Mouse (Mus musculus) colon, adult 2 months (tissue): ENCODE measurements around the gene Arhgap30. TPM values are rescaled to one million over a fixed set of nuclear protein-coding genes. Genes with fewer than 3 reads are reported as not detected.

Experiments
- polyA plus RNA-seq: library from polyadenylated mRNA; depleted of rRNA; stranded (reverse); fragments of >200 nt; gene quantifications from 2 replicates; pipeline ENCODE4 v1.2.3, GENCODE M21; 2012; rRNA removed

The Arhgap30 gene
- 3.7 and 4.7 TPM in 2 replicates for polyA plus RNA-seq

GRCm38 (mm10) chr1:171388376-171389102 is at the start of gene Arhgap30:
Arhgap30 (plus strand) TSS chr1:171388954.

GRCm38 (mm10) chr1:171345225-171346094 is 43.3 kb upstream of the Arhgap30 start, which contains the start of the genes Nit1 and Pfdn2:
Nit1 (minus strand) TSS chr1:171345646.
Pfdn2 (plus strand) TSS chr1:171345670.

GRCm38 (mm10) chr1:171360656-171361055 is 28.1 kb upstream of the Arhgap30 start, which contains the start of gene Klhdc9:
Klhdc9 (minus strand) TSS chr1:171360798.

GRCm38 (mm10) chr1:171369845-171370556 is 18.8 kb upstream of the Arhgap30 start, which contains the start of gene Nectin4:
Nectin4 (plus strand) TSS chr1:171370099.

GRCm38 (mm10) chr1:171410947-171411484 is 22.3 kb downstream of the Arhgap30 start, which contains the start of gene Usf1:
Usf1 (plus strand) TSS chr1:171411313.

DNA sequence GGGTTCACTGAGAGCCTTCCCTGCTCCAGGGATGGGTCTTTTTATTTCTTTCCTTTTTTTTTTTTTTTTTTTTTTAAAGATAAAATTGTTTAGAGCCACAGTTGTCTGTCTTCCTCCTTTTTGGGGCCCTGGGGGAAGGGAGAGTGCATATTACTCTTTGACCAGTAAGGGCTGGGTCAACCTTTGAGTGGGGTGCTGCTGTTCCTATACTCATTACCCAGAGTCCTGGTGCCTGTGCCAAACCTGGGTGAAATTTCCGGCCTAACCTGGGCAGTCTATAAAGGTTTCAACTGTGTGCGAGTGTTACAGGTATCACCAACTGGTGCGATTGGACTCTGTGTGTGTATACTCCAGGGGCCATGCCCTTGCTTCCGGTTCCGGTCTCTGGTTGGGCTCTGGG is 29.9 kb downstream of the Arhgap30 start, which contains the start of gene Tstd1:
Tstd1 (plus strand) TSS at position 213 of the 400 bp plus-strand sequence.

GRCm38 (mm10) chr1:171437264-171438013 is 48.7 kb downstream of the Arhgap30 start, which contains the start of gene F11r:
F11r (plus strand) TSS chr1:171437535.

Other genes with a start within 250 kb of the Arhgap30 start
- 205 and 248 TPM in 2 replicates for gene Sdhc, start 238.4 kb upstream of the Arhgap30 start, polyA plus RNA-seq
- 0.91 and 1.0 TPM in 2 replicates for gene Mpz, start 238.2 kb upstream of the Arhgap30 start, polyA plus RNA-seq
- gene Pcp4l1, start 192.7 kb upstream of the Arhgap30 start, polyA plus RNA-seq: 42.0 and 71.2 TPM in 2 replicates
- 2.3 and 2.4 TPM in 2 replicates for gene Nr1i3, start 175.0 kb upstream of the Arhgap30 start, polyA plus RNA-seq
- 35.4 and 39.0 TPM in 2 replicates for gene Tomm40l, start 166.4 kb upstream of the Arhgap30 start, polyA plus RNA-seq
- gene Apoa2, start 163.9 kb upstream of the Arhgap30 start, polyA plus RNA-seq: 0.64 and 3.6 TPM in 2 replicates
- gene Fcer1g, start 154.6 kb upstream of the Arhgap30 start, polyA plus RNA-seq: 34.3 and 37.0 TPM in 2 replicates
- 4.7 TPM in 2 replicates for gene Adamts4, start 138.5 kb upstream of the Arhgap30 start, polyA plus RNA-seq
- 134 and 158 TPM in 2 replicates for gene Ndufs2, start 137.6 kb upstream of the Arhgap30 start, polyA plus RNA-seq
- gene B4galt3, start 118.6 kb upstream of the Arhgap30 start, polyA plus RNA-seq: 75.9 and 85.5 TPM in 2 replicates
- 31.9 and 36.7 TPM in 2 replicates for gene Ppox, start 107.8 kb upstream of the Arhgap30 start, polyA plus RNA-seq
- gene Usp21, start 101.0 kb upstream of the Arhgap30 start, polyA plus RNA-seq: 41.4 and 43.3 TPM in 2 replicates
- gene Ufc1, start 93.9 kb upstream of the Arhgap30 start, polyA plus RNA-seq: 23.2 and 26.3 TPM in 2 replicates
- 49.2 and 53.1 TPM in 2 replicates for gene Dedd, start 59.8 kb upstream of the Arhgap30 start, polyA plus RNA-seq
- gene Nit1, start 43.3 kb upstream of the Arhgap30 start, polyA plus RNA-seq: 62.5 and 68.1 TPM in 2 replicates
- gene Pfdn2, start 43.3 kb upstream of the Arhgap30 start, polyA plus RNA-seq: 2.3 and 5.7 TPM in 2 replicates
- gene Klhdc9, start 28.2 kb upstream of the Arhgap30 start, polyA plus RNA-seq: 1.0 and 2.1 TPM in 2 replicates
- gene Nectin4, start 18.9 kb upstream of the Arhgap30 start, polyA plus RNA-seq: 2.6 and 3.2 TPM in 2 replicates
- gene Usf1, start 22.4 kb downstream of the Arhgap30 start, polyA plus RNA-seq: 85.2 and 90.3 TPM in 2 replicates
- gene Tstd1, start 29.9 kb downstream of the Arhgap30 start, polyA plus RNA-seq: 463 and 469 TPM in 2 replicates
- 108 and 134 TPM in 2 replicates for gene F11r, start 48.6 kb downstream of the Arhgap30 start, polyA plus RNA-seq
- gene Alyref2, start 114.5 kb downstream of the Arhgap30 start, polyA plus RNA-seq: 5.3 and 5.4 TPM in 2 replicates
- 1.2 and 6.0 TPM in 2 replicates for gene Itln1, start 146.3 kb downstream of the Arhgap30 start, polyA plus RNA-seq
- gene Cd244a, start 170.2 kb downstream of the Arhgap30 start, polyA plus RNA-seq: 0.22 and 0.23 TPM in 2 replicates
- gene Ly9, start 218.5 kb downstream of the Arhgap30 start, polyA plus RNA-seq: 0.43 and 1.1 TPM in 2 replicates